Mouse (Mus musculus) forebrain, postnatal 0 days (tissue): Measurements from ENCODE around the gene Chrd. TPM values are rescaled to one million over a fixed set of nuclear protein-coding genes. Genes with fewer than 3 reads are reported as not detected.

Source experiments
- ATAC-seq: fragments of 200-750 bp; cut with Nextera tagmentation; 2 replicates; pipeline ENCODE4 v1.8.0; 2017; ENCODE audit warnings: mild to moderate bottlenecking, moderate library complexity
- DNase-seq: peaks from one replicate; pipeline ENCODE4 v3.0.0-alpha.2; 2015
- H3K27ac ChIP-seq: fragments of 300-500 bp; sonication (generic); 2 replicates; pipeline ENCODE4 v1.5.1; 2014; ENCODE audit warnings: low read depth, mild to moderate bottlenecking, antibody characterized with exemption, low read length, moderate library complexity, mixed read lengths
- H3K27me3 ChIP-seq: fragments of 300-500 bp; sonication (generic); 2 replicates; pipeline ENCODE4 v1.6.1; 2014; ENCODE audit warnings: mild to moderate bottlenecking, low read length, mixed read lengths; ENCODE audit not compliant: insufficient read depth
- H3K36me3 ChIP-seq: fragments of 300-500 bp; sonication (generic); 2 replicates; pipeline ENCODE4 v1.6.1; 2014; ENCODE audit warnings: mild to moderate bottlenecking, moderate library complexity; ENCODE audit not compliant: insufficient read depth
- H3K4me1 ChIP-seq: fragments of 300-500 bp; sonication (generic); 2 replicates; pipeline ENCODE4 v1.6.1; 2014; ENCODE audit warnings: antibody characterized with exemption; ENCODE audit not compliant: insufficient read depth
- H3K4me2 ChIP-seq: fragments of 300-500 bp; sonication (generic); 2 replicates; pipeline ENCODE4 v1.6.1; 2014; ENCODE audit warnings: low read depth, mild to moderate bottlenecking, moderate library complexity
- H3K4me3 ChIP-seq: fragments of 300-500 bp; sonication (generic); 2 replicates; pipeline ENCODE4 v1.5.1; 2014; ENCODE audit warnings: low read depth, low read length, mixed read lengths
- H3K9ac ChIP-seq: fragments of 300-500 bp; sonication (generic); 2 replicates; pipeline ENCODE4 v1.6.1; 2014; ENCODE audit warnings: mild to moderate bottlenecking
- H3K9me3 ChIP-seq: fragments of 300-500 bp; sonication (generic); 2 replicates; pipeline ENCODE4 v1.6.1; 2016; ENCODE audit warnings: low read length
- CTCF ChIP-seq: sonication (generic); IDR thresholded peaks from 2 replicates; pipeline ENCODE4 v1.5.1; 2016; ENCODE audit warnings: antibody characterized with exemption, control low read depth, low read depth
- WGBS: fragments of 180-500 bp; shearing (Covaris S2); extraction: QIAGEN DNeasy Blood & Tissue Kit; methylation state at CpG from one replicate; pipeline ENCODE4 v1.1.7; 2014; 5-methylcytosine and 5-hydroxymethylcytosine counted together
- polyA plus RNA-seq: library from polyadenylated mRNA; unstranded; fragments of >200 nt; fragmentation: Nextera tagmentation; extraction: Ambion mirVana; gene quantifications from 2 replicates; pipeline ENCODE4 v1.2.1, GENCODE M21; 2015
- total RNA-seq: library from RNA; depleted of rRNA; stranded (reverse); fragments of >200 nt; gene quantifications from 2 replicates; pipeline ENCODE4 v1.2.3, GENCODE M21; 2014

Chrd gene
- total and polyA plus RNA-seq, 2 experiments from 2014 or later = 3.4 to 15.8 TPM

DNA sequence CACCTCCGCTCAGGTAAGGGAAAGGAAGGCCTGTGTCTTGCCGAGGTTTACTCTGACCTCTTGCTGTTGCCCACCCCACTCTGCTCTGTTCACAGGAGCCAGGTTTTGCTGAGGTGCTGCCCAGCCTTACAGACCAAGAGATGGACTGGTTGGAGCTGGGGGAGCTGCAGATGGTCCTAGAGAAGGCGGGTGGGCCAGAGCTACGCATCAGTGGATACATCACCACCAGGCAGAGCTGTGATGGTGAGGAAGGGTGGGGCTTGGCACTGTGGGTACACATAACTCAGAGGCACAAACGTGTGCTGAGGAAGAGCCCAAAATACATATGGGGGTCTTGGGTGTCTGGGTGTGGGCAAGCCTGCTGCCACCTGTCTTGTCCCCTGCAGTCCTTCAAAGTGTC lies 2.7 kb downstream of the Chrd start:
- no peak for TF ChIP-seq CTCF
- 0 out of 2 replicates have a peak, but pooled peaks cover 4% of the 10 kb centered on the region for H3K36me3 ChIP-seq
- H3K27ac ChIP-seq = no peak overlapping the region
- DNase-seq = no peak
- peaks cover 10% of the 10 kb centered on the region for H3K27me3 ChIP-seq
- H3K4me2 ChIP-seq = no peak overlapping the region
- H3K9ac ChIP-seq = no peak overlapping the region
- WGBS = 78% methylated on average over 5 of the region's 5 CpGs
- no peak for ATAC-seq
- H3K4me1 ChIP-seq = 0 out of 2 replicates have a peak, but pooled peaks cover 4% of the 10 kb centered on the region
- no peaks in the 10 kb centered on the region for H3K9me3 ChIP-seq
- H3K4me3 ChIP-seq = no peak overlapping the region

DNA sequence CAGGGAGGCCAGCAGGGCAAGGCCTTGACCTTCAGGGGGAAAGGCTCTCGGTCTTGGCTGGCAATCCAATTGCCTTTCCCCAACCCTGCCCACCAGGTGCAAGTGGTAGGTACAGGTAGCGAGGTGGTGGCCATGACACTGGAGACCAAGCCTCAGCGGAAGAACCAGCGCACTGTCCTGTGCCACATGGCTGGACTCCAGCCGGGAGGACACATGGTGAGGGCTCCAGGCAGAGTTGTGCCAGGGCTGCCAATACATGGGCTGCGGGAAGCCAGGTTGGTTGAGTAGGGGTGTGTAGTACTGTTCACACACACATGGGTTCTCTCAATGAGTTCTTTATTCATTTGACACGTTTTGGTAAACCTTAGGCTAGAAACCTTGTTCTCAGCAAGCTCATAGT lies 3.2 kb downstream of the Chrd start:
- Histone ChIP-seq H3K9me3 (no peaks in the 10 kb centered on the region), H3K36me3 (peaks cover 4% of the 10 kb centered on the region; the same call in 1 of the 2 replicates), H3K4me3 (no peak overlapping the region), H3K27ac (no peak overlapping the region), H3K9ac (no peak overlapping the region), H3K4me1 (0 out of 2 replicates have a peak, but pooled peaks cover 4% of the 10 kb centered on the region), H3K4me2 (no peak overlapping the region), H3K27me3 (peaks cover 10% of the 10 kb centered on the region)
- 86% methylated on average over 7 of the region's 7 CpGs for WGBS
- DNase-seq (no peak), ATAC-seq (no peak)
- TF ChIP-seq CTCF = no peak

DNA sequence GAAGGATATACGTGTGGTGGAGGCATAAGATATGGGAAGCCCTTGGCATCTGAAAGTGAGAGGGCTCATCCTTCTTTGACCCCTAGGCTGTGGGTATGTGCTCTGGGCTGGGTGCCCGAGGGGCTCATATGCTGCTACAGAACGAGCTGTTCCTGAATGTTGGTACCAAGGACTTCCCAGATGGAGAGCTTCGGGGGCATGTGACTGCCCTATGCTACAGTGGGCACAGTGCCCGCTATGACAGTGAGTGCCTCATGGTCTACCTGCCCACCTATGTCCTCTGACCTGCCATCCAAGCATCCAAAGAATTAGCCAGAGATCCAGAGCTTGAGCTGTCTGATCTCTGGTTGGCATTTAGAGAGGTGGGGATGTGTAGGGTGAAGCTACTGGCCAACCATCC lies 3.9 kb downstream of the Chrd start:
- H3K27me3 ChIP-seq = peaks cover 10% of the 10 kb centered on the region
- DNase-seq (no peak), ATAC-seq (no peak)
- no peak overlapping the region for H3K9ac ChIP-seq
- TF ChIP-seq CTCF = no peak
- 91% methylated on average over 5 of the region's 5 CpGs for WGBS
- H3K4me2 ChIP-seq = no peak overlapping the region
- no peaks in the 10 kb centered on the region for H3K9me3 ChIP-seq
- no peak overlapping the region for H3K4me3 ChIP-seq
- peaks cover 4% of the 10 kb centered on the region; the same call in 1 of the 2 replicates for H3K36me3 ChIP-seq
- H3K4me1 ChIP-seq = 0 out of 2 replicates have a peak, but pooled peaks cover 4% of the 10 kb centered on the region
- no peak overlapping the region for H3K27ac ChIP-seq

DNA sequence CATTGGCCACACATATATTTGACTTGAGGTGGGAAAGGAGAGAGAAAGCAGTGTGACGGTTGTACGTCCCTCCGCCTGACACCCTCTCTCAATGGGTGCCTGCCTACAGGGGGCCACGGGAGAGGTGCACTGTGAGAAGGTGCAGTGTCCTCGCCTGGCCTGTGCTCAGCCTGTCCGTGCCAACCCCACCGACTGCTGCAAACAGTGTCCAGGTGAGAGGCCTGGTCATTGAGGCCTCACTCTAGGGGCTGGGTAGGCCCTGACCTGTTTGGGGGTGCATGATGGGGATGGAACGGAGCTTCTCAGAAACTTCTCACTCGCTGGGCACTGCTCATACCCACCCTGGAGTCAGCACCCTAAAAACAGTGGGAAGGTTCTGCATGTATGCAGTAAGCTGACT lies 6.9 kb downstream of the Chrd start:
- 93% methylated on average over 9 of the region's 9 CpGs for WGBS

DNA sequence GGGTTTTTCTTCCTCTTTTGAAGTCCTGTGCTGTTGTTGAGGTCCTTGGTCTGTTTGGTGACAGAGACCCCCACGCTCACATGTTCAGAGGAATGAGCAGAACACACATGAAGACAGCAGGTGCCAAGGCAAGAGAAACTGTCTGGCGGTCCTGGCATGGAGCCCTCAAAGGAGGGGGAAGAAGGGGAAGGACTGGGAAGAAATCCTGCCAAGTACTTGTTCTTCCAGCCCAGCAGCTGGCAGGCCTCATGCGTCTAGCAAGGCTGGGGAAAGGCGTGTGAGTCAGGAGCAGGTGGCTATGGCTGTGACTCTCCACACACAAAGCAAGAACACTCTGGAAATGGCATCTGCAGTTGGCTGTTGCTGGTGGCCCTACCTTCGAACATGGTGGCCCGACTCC lies 13.7 kb downstream of the Chrd start:
- Histone ChIP-seq H3K4me1 (no peaks in the 10 kb centered on the region), H3K27me3 (no peaks in the 10 kb centered on the region), H3K4me3 (no peak overlapping the region), H3K36me3 (no peaks in the 10 kb centered on the region), H3K27ac (no peak overlapping the region), H3K9ac (no peak overlapping the region), H3K9me3 (no peaks in the 10 kb centered on the region), H3K4me2 (no peak overlapping the region)
- peak; percentile 74 for DNase-seq
- no peak for TF ChIP-seq CTCF
- peak; percentile 77 for ATAC-seq
- WGBS = 29% methylated on average over 6 of the region's 6 CpGs

More for the DNA sequence above, 6.9 kb downstream of the Chrd start:
- TF ChIP-seq CTCF = no peak
- Histone ChIP-seq H3K36me3 (peaks cover 4% of the 10 kb centered on the region; the same call in 1 of the 2 replicates), H3K4me3 (no peak overlapping the region), H3K9ac (no peak overlapping the region), H3K4me1 (no peaks in the 10 kb centered on the region), H3K4me2 (no peak overlapping the region), H3K9me3 (no peaks in the 10 kb centered on the region), H3K27ac (no peak overlapping the region), H3K27me3 (peaks cover 5% of the 10 kb centered on the region; the same call in 1 of the 2 replicates)
- ATAC-seq (no peak), DNase-seq (no peak)

DNA sequence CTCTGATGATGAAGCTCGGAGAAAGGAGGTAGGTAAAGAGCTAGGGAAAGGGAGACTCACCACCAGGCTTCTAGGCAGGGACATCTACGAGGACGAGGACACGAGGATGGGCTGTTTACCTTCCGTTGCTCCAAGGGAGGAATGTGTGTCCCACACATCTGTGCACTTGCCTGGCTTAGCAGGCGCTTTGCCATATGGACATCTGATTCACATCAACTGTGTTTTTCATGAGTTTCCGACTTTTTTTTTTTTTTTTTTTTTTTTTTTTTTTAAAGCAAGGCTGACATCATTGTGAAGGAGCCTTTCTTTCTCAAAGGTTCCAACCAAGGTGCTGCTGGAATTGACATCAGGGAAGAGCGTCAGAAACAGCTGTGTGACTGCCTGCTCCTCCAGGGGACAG lies 17.6 kb downstream of the Chrd start:
- TF ChIP-seq CTCF = no peak
- Histone ChIP-seq H3K27me3 (no peaks in the 10 kb centered on the region), H3K36me3 (no peaks in the 10 kb centered on the region), H3K4me2 (no peak overlapping the region), H3K9me3 (no peaks in the 10 kb centered on the region), H3K9ac (no peak overlapping the region), H3K4me1 (no peaks in the 10 kb centered on the region), H3K27ac (no peak overlapping the region), H3K4me3 (no peak overlapping the region)
- DNase-seq (no peak), ATAC-seq (no peak)
- WGBS = 61% methylated on average over 8 of the region's 8 CpGs

DNA sequence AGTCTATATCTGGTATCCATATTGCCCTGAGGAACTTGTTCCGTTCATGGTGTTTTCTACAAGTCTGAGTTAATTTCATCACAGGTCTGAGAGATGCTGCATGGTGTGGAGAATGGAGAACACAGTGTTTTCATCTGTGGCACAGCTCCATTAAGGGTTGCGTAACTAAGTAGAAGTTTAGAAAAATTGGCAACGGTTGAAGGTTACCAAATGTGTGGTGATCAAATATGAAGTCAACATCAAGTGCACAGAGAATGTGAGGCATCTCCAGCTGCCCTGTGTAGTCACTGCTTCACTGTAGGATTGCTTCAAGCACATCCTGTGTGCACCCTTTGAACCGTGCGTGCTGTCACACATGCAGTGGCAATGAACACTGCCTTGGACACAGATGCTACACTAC lies 23.1 kb downstream of the Chrd start:
- Histone ChIP-seq H3K4me2 (no peak overlapping the region), H3K27ac (no peak overlapping the region), H3K27me3 (no peaks in the 10 kb centered on the region), H3K36me3 (no peaks in the 10 kb centered on the region), H3K9me3 (no peaks in the 10 kb centered on the region), H3K9ac (no peak overlapping the region), H3K4me3 (no peak overlapping the region), H3K4me1 (no peaks in the 10 kb centered on the region)
- ATAC-seq = no peak
- no peak for DNase-seq
- WGBS = 91% methylated on average over 5 of the region's 5 CpGs
- TF ChIP-seq CTCF = no peak
